Mouse (Mus musculus) G1E (cell line): ENCODE results near the gene Ugt3a1. TPM values are rescaled to one million over a fixed set of nuclear protein-coding genes. Genes with fewer than 3 reads are reported as not detected.

Experiments
- ATAC-seq: 2 replicates; pipeline ENCODE4 v1.8.0; 2016; ENCODE audit warnings: mild to moderate bottlenecking; ENCODE audit not compliant: insufficient number of reproducible peaks, poor library complexity, low FRiP score, severe bottlenecking; ENCODE audit errors: extremely low read depth
- DNase-seq: peaks from one replicate; pipeline ENCODE4 v3.0.0; 2012; ENCODE audit warnings: low spot score
- H3K27me3 ChIP-seq: 2 replicates; pipeline ENCODE4 v1.6.1; 2012; ENCODE audit warnings: mild to moderate bottlenecking, low read length, inconsistent platforms; ENCODE audit not compliant: insufficient read depth
- H3K36me3 ChIP-seq: replicated peaks from 2 replicates; pipeline ENCODE3; 2012; ENCODE audit warnings: mild to moderate bottlenecking, inconsistent platforms
- H3K4me1 ChIP-seq: 2 replicates; pipeline ENCODE4 v1.6.1; 2012; ENCODE audit warnings: low read depth, low read length, inconsistent platforms, mixed read lengths; ENCODE audit not compliant: insufficient read depth
- H3K4me3 ChIP-seq: 2 replicates; pipeline ENCODE4 v1.5.1; 2012; ENCODE audit warnings: low read depth, mild to moderate bottlenecking, inconsistent platforms, low read length, moderate library complexity, mixed read lengths
- H3K9me3 ChIP-seq: replicated peaks from 2 replicates; pipeline ENCODE4 v1.6.1; 2012; ENCODE audit warnings: inconsistent platforms
- CTCF ChIP-seq: IDR thresholded peaks from 2 replicates; pipeline ENCODE4 v1.5.1; 2012; ENCODE audit warnings: low read depth, low read length, inconsistent platforms, mixed read lengths
- GATA1 ChIP-seq: IDR thresholded peaks from 2 replicates; pipeline ENCODE4 v1.6.1; 2012; ENCODE audit warnings: borderline replicate concordance, low read length, inconsistent platforms, mixed read lengths
- GATA2 ChIP-seq: IDR thresholded peaks from 2 replicates; pipeline ENCODE4 v1.6.1; 2012; ENCODE audit warnings: low read depth, low read length, inconsistent platforms, borderline replicate concordance
- POLR2AphosphoS5 ChIP-seq: IDR thresholded peaks from 2 replicates; pipeline ENCODE4 v1.6.1; 2012; ENCODE audit warnings: low read depth, low read length, inconsistent platforms; ENCODE audit not compliant: insufficient replicate concordance
- TAL1 ChIP-seq: conservative IDR thresholded peaks from 2 replicates; pipeline ENCODE4 v1.6.1; 2012; ENCODE audit warnings: low read depth, low read length, inconsistent platforms, mixed read lengths
- polyA plus RNA-seq: library from polyadenylated mRNA; stranded (reverse); fragments of >175 nt; gene quantifications from 2 replicates; pipeline ENCODE4 v1.2.3, GENCODE M21; 2012
- total RNA-seq, 2 experiments: library from RNA; stranded (forward) in 1 of 2; stranded (reverse) in 1 of 2; fragments of 200-1000 nt in 1 of 2; fragments of >200 nt in 1 of 2; fragmentation: Nextera tagmentation in 1 of 2; gene quantifications; 2 replicates each; pipeline ENCODE4 v1.2.3; 2014 to 2017

Gene Ugt3a1
- total and polyA plus RNA-seq, 3 experiments = 0.16 TPM; not detected in 2

GRCm38 (mm10) chr15:9279026-9279425, 2.3 kb downstream of the Ugt3a1 start:
- no peak for TF ChIP-seq POLR2AphosphoS5
- TF ChIP-seq CTCF = no peak
- no peak for TF ChIP-seq TAL1
- no peak for TF ChIP-seq GATA1
- TF ChIP-seq GATA2 = no peak
- DNase-seq (no peak), ATAC-seq (no peak)
- H3K9me3 ChIP-seq = no peaks in the 10 kb centered on the region
- no peaks in the 10 kb centered on the region for H3K36me3 ChIP-seq
- no peaks in the 10 kb centered on the region; the same call in 1 of the 2 replicates for H3K27me3 ChIP-seq
- H3K4me1 ChIP-seq = no peaks in the 10 kb centered on the region
- H3K4me3 ChIP-seq = no peak overlapping the region

- TF ChIP-seq TAL1 (no peak), GATA1 (no peak), POLR2AphosphoS5 (no peak), CTCF (no peak), GATA2 (no peak)
- no peaks in the 10 kb centered on the region; the same call in 1 of the 2 replicates for H3K27me3 ChIP-seq
- DNase-seq (no peak), ATAC-seq (no peak)
- H3K4me1 ChIP-seq = no peaks in the 10 kb centered on the region
- H3K36me3 ChIP-seq = no peaks in the 10 kb centered on the region
- H3K4me3 ChIP-seq = no peak overlapping the region
- no peaks in the 10 kb centered on the region for H3K9me3 ChIP-seq
Observed at GRCm38 (mm10) chr15:9279596-9279995, 2.9 kb downstream of the Ugt3a1 start.

- no peak for TF ChIP-seq GATA2
- no peak for TF ChIP-seq POLR2AphosphoS5
- no peak for TF ChIP-seq GATA1
- TF ChIP-seq CTCF = no peak
- TF ChIP-seq TAL1 = no peak
- H3K4me3 ChIP-seq = no peak overlapping the region
- no peaks in the 10 kb centered on the region for H3K36me3 ChIP-seq
- DNase-seq (no peak), ATAC-seq (no peak)
- H3K9me3 ChIP-seq = no peaks in the 10 kb centered on the region
- no peaks in the 10 kb centered on the region for H3K4me1 ChIP-seq
- no peaks in the 10 kb centered on the region; the same call in 1 of the 2 replicates for H3K27me3 ChIP-seq
Observed at GRCm38 (mm10) chr15:9283165-9283564, 6.5 kb downstream of the Ugt3a1 start.

GRCm38 (mm10) chr15:9289660-9290059, 13.0 kb downstream of the Ugt3a1 start:
- ATAC-seq (no peak), DNase-seq (no peak)
- Histone ChIP-seq H3K27me3 (no peaks in the 10 kb centered on the region), H3K4me1 (no peaks in the 10 kb centered on the region), H3K4me3 (no peak overlapping the region), H3K9me3 (no peaks in the 10 kb centered on the region), H3K36me3 (no peaks in the 10 kb centered on the region)
- TF ChIP-seq GATA2 (no peak), POLR2AphosphoS5 (no peak), TAL1 (no peak), GATA1 (no peak), CTCF (no peak)

- ATAC-seq (no peak), DNase-seq (no peak)
- Histone ChIP-seq H3K4me1 (no peaks in the 10 kb centered on the region), H3K9me3 (no peaks in the 10 kb centered on the region), H3K4me3 (no peak overlapping the region), H3K36me3 (no peaks in the 10 kb centered on the region), H3K27me3 (no peaks in the 10 kb centered on the region)
- TF ChIP-seq CTCF = no peak
- no peak for TF ChIP-seq GATA2
- TF ChIP-seq POLR2AphosphoS5 = no peak
- TF ChIP-seq TAL1 = no peak
- TF ChIP-seq GATA1 = no peak
Observed at GRCm38 (mm10) chr15:9305978-9306692, 29.4 kb downstream of the Ugt3a1 start.

GRCm38 (mm10) chr15:9334596-9334995, 57.9 kb downstream of the Ugt3a1 start:
- DNase-seq (no peak), ATAC-seq (no peak)
- TF ChIP-seq POLR2AphosphoS5 (no peak), CTCF (no peak), GATA1 (no peak), GATA2 (no peak), TAL1 (no peak)
- no peaks in the 10 kb centered on the region for H3K4me1 ChIP-seq
- H3K27me3 ChIP-seq = no peaks in the 10 kb centered on the region
- H3K9me3 ChIP-seq = no peaks in the 10 kb centered on the region
- no peaks in the 10 kb centered on the region for H3K36me3 ChIP-seq
- no peak overlapping the region for H3K4me3 ChIP-seq
